Mouse (Mus musculus) CH12F3 (cell line): ENCODE data around the gene Cdk6.

Experiments used
- in situ Hi-C: fragments of 300-500 bp; cut with MboI; formaldehyde crosslinking; loops from 2 replicates; pipeline ENCODE4 v1.14.3; 2020; ENCODE audit warnings: low sequenced_read_pairs

The Cdk6 gene

DNA sequence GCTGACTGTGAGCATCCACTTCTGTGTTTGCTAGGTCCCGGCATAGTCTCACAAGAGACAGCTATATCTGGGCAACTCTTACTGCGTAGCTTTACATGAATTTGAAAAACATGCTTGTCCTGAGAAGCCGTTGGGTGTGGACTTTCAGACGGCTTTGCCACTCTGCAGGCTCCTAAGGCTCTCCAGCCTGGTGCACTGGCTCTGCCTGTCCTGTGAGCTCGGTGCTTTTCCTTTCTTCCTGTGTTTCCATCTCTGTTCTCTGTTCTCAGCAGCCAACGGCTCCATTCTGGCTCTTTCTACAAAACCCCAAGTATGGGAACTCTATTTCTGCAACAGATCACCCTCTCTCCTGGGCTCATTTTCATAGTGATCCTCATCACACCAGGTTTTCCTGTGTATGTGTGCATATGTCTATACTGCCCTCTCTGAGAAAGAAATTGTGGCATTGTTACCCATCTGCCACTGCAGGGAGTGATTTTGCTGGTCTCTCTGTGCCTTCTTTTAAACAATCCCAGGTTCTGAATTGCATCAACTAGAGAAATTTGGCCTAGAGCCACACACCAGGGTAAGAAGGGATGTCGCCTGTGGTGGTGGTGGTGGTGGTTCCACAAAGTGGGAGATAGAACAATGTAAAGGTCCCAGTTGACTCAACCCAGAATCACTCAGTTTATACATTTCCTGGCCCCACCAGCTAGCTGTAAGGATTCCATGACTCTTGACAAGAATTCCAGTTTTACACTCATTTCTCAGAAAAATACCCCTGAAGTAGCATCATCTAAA lies 137.9 kb downstream of the Cdk6 start:
- in situ Hi-C loops: no loop called here

DNA sequence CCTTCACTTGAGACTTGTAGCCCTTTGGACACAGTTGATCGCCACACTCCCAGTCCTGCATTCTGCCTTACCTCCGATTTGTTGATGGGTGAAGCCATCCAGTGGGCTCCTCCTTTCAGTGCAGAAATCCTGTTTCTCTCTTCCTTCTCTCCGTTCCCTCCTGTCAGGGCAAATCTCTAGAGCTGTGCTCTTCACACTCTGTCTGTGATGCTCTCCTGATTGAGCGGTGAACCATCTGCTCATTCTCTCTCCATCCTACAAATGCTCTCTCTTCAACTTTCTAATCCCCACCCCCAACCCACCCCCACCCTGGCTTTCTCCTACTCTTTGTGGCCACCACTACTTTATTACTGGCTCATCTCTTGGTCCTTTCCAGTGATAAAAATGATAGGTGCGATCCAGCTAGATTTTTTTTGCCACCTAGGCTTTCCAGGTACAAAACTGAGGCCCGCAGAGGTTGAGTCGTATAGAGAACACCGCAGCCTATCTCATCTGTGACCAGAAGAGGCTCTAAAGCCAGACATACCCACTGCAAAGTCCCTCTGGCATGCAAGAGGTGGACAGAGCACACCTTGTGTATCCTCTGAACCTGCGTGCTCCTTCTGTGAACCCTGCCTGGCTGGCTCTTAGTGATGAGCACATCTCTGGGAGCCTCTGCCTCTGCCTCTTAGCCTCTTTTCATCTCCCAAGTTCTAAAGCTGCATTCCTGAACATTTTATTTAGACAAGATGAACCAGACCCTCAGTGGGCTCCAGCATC lies 139.5 kb downstream of the Cdk6 start:
- in situ Hi-C loops: no loop called here

DNA sequence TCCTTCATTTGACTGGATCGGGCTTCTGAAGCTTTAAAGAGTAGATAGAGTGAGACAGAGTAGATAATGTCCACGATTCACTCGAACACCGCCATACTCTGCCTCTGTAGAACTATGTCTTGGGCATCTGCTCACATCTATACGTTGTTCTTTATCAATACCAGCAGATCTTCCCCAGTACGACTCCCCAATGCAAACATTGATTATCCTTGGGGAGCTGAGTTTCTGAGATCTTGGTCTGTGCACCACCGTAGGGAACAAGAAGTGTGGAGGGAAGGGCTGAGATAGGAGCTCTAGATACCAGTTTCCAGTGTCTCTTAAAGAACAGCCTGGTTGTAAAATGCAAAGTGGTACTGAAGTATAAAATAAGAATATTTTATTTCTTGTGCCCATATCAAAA lies 141.2 kb downstream of the Cdk6 start:
- in situ Hi-C loops: no loop called here

- in situ Hi-C loops: no loop called here
These were observed 141.9 kb downstream of the Cdk6 start for GRCm38 (mm10) chr5:3483054-3483722.

DNA sequence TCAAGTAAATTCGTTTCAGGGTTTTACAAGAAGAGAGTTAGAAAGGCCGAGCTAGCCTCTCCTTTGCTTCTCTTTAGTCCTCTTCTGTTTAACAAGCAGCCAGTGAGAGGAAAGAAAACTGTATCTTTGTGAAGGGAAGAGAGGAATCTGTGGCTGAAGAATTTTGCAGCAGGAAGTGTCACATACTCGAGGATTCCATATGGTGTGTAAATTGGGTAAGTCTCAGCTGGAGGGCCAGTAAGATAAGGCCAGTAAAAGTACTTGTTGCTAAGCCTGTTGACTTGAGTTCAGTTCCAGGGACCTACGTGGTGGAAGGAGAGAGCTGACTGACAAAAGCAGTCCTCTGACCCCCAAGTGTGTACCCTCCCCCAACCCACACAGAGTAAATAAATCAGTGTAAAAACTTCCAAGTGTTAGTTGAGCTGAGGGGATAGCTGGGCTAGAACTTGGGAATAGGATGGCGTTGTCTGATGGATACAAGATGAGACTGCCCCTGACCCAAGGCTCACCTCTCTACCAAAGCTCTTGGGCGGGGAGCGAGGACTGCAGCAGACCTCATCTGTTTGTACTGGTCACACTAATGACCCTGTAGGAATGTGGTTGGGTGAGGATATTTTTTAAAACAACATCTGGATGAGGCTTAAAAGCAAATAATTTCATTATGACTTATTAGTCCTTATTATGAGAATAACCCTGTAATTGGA lies 145.4 kb downstream of the Cdk6 start:
- in situ Hi-C loops: no loop called here

- in situ Hi-C loops: no loop called here
These were observed 147.0 kb downstream of the Cdk6 start for GRCm38 (mm10) chr5:3488146-3488774.

GRCm38 (mm10) chr5:3490358-3490757 lies 149.1 kb downstream of the Cdk6 start:
- in situ Hi-C loops: no loop called here

DNA sequence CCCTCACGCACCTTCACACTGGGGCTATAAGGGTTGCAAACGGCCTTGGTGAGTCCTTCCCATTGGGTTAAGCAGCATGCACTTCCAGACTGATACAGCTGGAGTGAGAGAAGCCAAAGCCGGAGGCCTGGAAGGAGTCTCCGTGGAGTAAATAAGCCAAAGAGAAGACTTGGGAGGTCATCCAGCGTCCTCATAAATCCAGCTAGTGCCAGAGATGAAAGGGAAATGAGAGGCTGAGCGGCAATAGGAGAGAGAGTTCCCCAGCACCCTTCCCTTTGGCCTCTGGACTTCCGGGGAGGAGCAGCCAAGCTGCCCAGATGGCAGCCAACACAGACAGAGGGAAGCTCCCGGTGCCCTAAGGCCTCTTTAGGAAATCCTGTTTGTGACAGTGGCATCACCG lies 149.8 kb downstream of the Cdk6 start:
- in situ Hi-C loops: no loop called here

DNA sequence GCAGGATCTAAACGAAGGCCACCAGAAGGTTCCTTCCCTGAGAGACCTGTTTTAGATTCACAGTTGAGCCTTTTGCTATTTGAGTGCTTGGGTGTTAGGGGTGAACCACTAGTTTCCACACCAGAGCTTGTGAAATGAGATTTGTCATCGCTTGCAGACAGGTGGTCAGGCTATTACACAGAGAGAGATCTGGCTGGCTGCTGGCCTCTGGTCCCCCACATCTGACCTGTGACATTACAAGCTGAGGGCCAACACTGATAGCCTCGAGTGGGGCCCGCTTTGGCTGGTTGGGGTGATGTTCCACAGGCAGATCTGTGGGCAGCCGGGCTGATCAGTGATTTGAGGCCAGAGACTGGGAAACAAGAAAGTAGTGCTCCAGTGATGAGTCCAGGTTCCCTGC lies 150.6 kb downstream of the Cdk6 start:
- in situ Hi-C loops: no loop called here

- in situ Hi-C loops: no loop called here
These were observed 151.7 kb downstream of the Cdk6 start for GRCm38 (mm10) chr5:3492776-3493636.

DNA sequence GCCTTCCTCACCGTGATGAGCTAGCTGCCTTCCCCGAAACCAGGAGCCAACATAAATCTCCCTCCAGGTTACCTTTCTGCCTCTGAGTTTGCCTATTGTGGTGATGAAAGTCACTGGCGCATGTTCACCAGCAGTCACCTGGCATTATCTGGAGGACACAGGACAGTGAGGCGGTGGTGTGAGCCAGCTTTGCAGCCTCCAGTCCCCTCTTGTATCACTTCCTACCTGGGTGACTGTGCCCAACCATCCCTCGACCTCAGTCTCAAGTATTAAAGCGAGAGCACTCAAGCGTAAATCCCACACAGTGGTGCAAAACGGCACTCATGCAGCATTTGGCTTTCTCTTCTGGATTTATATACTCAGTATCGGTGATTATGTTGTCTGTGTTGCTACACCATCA lies 152.7 kb downstream of the Cdk6 start:
- in situ Hi-C loops: no loop called here

- in situ Hi-C loops: no loop called here
These were observed 153.3 kb downstream of the Cdk6 start for GRCm38 (mm10) chr5:3494452-3495187.

DNA sequence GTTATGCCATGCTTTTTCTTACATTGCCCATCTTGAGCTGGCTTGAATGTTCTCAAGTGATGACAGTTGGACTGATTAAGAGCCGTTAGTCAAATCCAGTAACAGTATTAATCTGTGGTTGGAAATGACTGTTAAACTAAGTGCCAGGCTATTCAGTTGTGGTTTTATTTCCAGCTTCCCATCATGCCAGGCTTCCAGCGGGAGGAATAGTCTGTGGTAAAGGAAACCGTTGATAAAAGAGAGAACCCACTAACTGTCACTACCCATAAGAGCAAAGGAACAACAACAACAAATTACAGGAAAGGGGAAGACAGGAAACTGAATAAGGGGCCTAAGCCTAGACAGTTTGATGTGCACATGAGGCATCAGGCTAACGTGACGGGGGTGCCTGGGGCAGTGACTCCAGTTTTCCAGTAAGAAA lies 156.2 kb downstream of the Cdk6 start:
- in situ Hi-C loops: no loop called here

DNA sequence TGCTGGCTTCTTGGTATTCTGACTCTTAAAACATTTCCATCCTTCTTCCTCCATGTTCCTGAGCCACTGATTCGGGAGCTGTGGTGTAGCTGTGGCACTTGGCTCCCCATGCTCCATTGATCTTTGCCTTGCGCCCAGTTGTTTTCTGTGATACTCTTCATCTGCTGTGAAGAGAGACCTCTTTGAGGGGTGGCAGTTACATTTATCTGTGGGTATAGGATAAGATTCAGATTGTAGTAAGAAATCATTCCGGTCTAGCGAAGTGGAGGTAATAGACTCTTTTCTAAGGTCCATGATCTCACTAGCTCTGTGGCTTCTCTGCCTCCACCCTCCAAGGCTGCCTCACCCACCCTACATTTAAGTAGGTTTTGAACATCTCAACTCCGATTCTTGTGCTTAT lies 159.0 kb downstream of the Cdk6 start:
- in situ Hi-C loops: no loop called here

DNA sequence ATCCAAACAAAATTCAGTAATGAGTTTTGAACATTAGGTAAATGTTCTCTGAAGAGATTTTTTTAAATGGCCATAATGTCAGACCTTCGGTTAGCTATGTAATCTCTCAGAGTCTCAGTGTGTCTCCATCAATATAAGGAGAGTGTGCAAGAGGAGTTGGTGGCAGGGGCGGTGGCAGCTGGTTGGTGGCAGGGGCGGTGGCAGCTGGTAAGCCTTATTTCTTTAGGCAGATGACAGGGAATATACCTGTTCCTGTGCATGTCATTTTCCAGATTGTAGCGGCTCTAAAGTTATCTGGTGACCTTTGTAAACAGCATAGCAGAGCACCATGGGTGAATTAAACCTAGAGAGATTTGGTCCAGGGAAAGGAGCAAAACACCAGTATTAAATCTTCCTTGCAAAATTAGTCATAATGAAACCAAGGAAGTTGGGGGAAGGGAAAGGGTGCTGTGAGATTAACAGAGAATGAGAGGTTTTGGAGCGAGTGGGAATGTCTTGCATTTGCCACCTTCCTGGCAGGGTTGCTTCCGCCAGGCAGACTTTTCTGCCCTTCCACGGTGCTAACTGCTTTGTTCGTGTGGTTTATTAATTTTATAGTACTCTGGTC lies 159.8 kb downstream of the Cdk6 start:
- in situ Hi-C loops: no loop called here

DNA sequence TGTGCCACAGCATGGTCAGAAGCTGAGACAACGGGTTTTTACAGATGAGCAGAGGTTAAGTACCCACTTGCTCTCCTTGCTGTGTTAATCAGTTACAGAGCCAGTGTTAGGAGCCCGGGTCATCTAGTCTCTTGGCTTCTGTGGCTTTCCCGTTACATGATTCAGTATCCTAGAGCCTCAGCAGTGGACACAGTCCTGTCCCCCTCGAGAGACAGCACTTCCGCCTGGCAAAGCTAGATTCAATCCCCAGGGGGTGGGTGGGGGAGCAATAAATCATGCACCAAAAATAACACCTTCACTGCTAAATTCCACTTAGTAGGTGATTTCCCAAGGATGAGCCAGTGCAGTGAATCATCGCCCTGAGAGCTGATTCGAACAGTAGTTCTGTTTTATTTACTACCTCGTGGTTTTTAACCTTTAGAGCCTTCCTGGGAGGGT lies 160.3 kb downstream of the Cdk6 start:
- in situ Hi-C loops: no loop called here

DNA sequence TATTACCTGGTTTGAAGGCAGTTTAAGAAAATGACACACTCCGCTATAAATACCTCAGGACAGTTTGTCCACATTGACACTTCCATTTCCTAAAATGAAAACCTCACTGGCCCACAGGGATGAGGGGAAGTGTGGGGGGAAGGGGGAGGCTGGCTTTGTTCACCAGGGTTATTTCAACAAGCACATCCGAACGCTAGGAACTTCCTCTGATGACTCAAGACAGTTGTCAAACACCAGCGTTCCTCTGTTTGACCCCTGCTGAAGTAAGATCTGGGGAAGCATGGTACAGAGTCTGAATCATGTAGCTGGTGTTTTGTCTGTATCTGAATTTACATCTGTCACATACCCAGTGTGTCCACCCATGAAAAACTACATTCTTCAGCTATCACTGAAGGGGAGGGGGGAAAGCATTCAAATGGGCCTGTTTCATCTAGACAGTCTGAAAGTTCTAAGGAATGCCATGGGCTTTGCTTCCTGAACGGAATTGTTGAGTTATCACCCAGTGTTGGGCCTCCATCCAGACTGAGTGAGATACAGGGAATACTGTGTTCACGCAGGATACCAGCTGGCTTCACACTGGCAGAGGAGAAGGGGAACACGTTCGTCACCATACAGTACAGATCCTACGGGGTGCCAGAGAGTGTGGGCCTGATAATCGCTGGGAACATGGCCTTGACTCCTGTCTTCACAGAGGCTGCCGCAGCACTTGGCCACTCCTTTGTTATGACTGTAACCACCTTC lies 161.5 kb downstream of the Cdk6 start:
- in situ Hi-C loops: no loop called here

- in situ Hi-C loops: no loop called here
These were observed 162.1 kb downstream of the Cdk6 start for GRCm38 (mm10) chr5:3503373-3503772.
